Mouse (Mus musculus): ENCODE results near the gene Edn3. TPM values are rescaled to one million over a fixed set of nuclear protein-coding genes. Genes with fewer than 3 reads are reported as not detected.

Edn3 gene
- polyA plus RNA-seq (2014; fragmentation: Nextera tagmentation; extraction: Ambion mirVana): 2.8 and 5.7 TPM in 2 replicates

- H3K9me3 ChIP-seq (ENCODE audit: control insufficient read depth, low read length): no peaks in the 10 kb centered on the region
- H3K4me1 ChIP-seq (replicated peaks; ENCODE audit: control insufficient read depth, insufficient read depth, low read length): peaks cover 2% of the 10 kb centered on the region; the same call in 1 of the 2 replicates
- peak within 1 kb of the TSS; percentile 85 for H3K4me2 ChIP-seq (ENCODE audit: low read depth, low read length, severe bottlenecking)
- peaks cover 2% of the 10 kb centered on the region; the same call in 1 of the 2 replicates for H3K27me3 ChIP-seq (ENCODE audit: control insufficient read depth, insufficient read depth, low read length)
- H3K9ac ChIP-seq (ENCODE audit: low read length): peak within 1 kb of the TSS; percentile 63
- no peak within 1 kb of the TSS for H3K27ac ChIP-seq (ENCODE audit: low read depth, low read length)
- no peaks in the 10 kb centered on the region for H3K36me3 ChIP-seq (ENCODE audit: control insufficient read depth, insufficient read depth, low read length)
- H3K4me3 ChIP-seq (ENCODE audit: low read depth, low read length): peak within 1 kb of the TSS; percentile 37
- peak; percentile 69 for ATAC-seq (replicated peaks; ENCODE audit: low FRiP score)
- peak; percentile 70 for DNase-seq (ENCODE audit: low spot score)
- 2% methylated on average over 48 of the region's 48 CpGs for WGBS
Measured at GRCm38 (mm10) chr2:174760479-174761121, at the start of gene Edn3. TSS of gene Edn3 (plus strand) at chr2:174760619.

GRCm38 (mm10) chr2:174712043-174712442 lies 48.4 kb upstream of the Edn3 start:
- 98% methylated on average over 1 of the region's 1 CpGs for WGBS
- H3K9me3 ChIP-seq (ENCODE audit: control insufficient read depth, low read length): no peaks in the 10 kb centered on the region
- H3K9ac ChIP-seq (ENCODE audit: low read length): no peak overlapping the region
- DNase-seq (ENCODE audit: low spot score) (no peak), ATAC-seq (replicated peaks; ENCODE audit: low FRiP score) (no peak)
- no peak overlapping the region for H3K27ac ChIP-seq (ENCODE audit: low read depth, low read length)
- H3K4me1 ChIP-seq (replicated peaks; ENCODE audit: control insufficient read depth, insufficient read depth, low read length): no peaks in the 10 kb centered on the region
- no peaks in the 10 kb centered on the region for H3K36me3 ChIP-seq (ENCODE audit: control insufficient read depth, insufficient read depth, low read length)
- H3K4me3 ChIP-seq (ENCODE audit: low read depth, low read length): no peak overlapping the region
- no peaks in the 10 kb centered on the region for H3K27me3 ChIP-seq (ENCODE audit: control insufficient read depth, insufficient read depth, low read length)
- no peak overlapping the region for H3K4me2 ChIP-seq (ENCODE audit: low read depth, low read length, severe bottlenecking)

GRCm38 (mm10) chr2:174715938-174716337 lies 44.5 kb upstream of the Edn3 start:
- no peaks in the 10 kb centered on the region for H3K9me3 ChIP-seq (ENCODE audit: control insufficient read depth, low read length)
- H3K4me3 ChIP-seq (ENCODE audit: low read depth, low read length): no peak overlapping the region
- no peaks in the 10 kb centered on the region for H3K27me3 ChIP-seq (ENCODE audit: control insufficient read depth, insufficient read depth, low read length)
- H3K4me2 ChIP-seq (ENCODE audit: low read depth, low read length, severe bottlenecking): no peak overlapping the region
- H3K4me1 ChIP-seq (replicated peaks; ENCODE audit: control insufficient read depth, insufficient read depth, low read length): no peaks in the 10 kb centered on the region
- no peak overlapping the region for H3K27ac ChIP-seq (ENCODE audit: low read depth, low read length)
- no peaks in the 10 kb centered on the region for H3K36me3 ChIP-seq (ENCODE audit: control insufficient read depth, insufficient read depth, low read length)
- DNase-seq (ENCODE audit: low spot score) (no peak), ATAC-seq (replicated peaks; ENCODE audit: low FRiP score) (no peak)
- no peak overlapping the region for H3K9ac ChIP-seq (ENCODE audit: low read length)

GRCm38 (mm10) chr2:174717857-174718256 lies 42.6 kb upstream of the Edn3 start:
- 86% methylated on average over 4 of the region's 4 CpGs for WGBS
- ATAC-seq (replicated peaks; ENCODE audit: low FRiP score): no peak
- H3K27ac ChIP-seq (ENCODE audit: low read depth, low read length): no peak overlapping the region

GRCm38 (mm10) chr2:174727114-174727823 lies 33.1 kb upstream of the Edn3 start:
- H3K27ac ChIP-seq (ENCODE audit: low read depth, low read length): no peak overlapping the region
- no peaks in the 10 kb centered on the region for H3K27me3 ChIP-seq (ENCODE audit: control insufficient read depth, insufficient read depth, low read length)
- no peak overlapping the region for H3K4me3 ChIP-seq (ENCODE audit: low read depth, low read length)
- no peak for DNase-seq (ENCODE audit: low spot score)
- 0 out of 2 replicates have a peak, but pooled peaks cover 3% of the 10 kb centered on the region for H3K4me1 ChIP-seq (replicated peaks; ENCODE audit: control insufficient read depth, insufficient read depth, low read length)
- H3K9me3 ChIP-seq (ENCODE audit: control insufficient read depth, low read length): no peaks in the 10 kb centered on the region
- H3K36me3 ChIP-seq (ENCODE audit: control insufficient read depth, insufficient read depth, low read length): no peaks in the 10 kb centered on the region
- no peak for ATAC-seq (replicated peaks; ENCODE audit: low FRiP score)
- WGBS: 55% methylated on average over 10 of the region's 10 CpGs
- no peak overlapping the region for H3K9ac ChIP-seq (ENCODE audit: low read length)
- no peak overlapping the region for H3K4me2 ChIP-seq (ENCODE audit: low read depth, low read length, severe bottlenecking)

More at GRCm38 (mm10) chr2:174717857-174718256, 42.6 kb upstream of the Edn3 start:
- Histone ChIP-seq H3K4me3 (ENCODE audit: low read depth, low read length) (no peak overlapping the region), H3K9me3 (ENCODE audit: control insufficient read depth, low read length) (no peaks in the 10 kb centered on the region), H3K9ac (ENCODE audit: low read length) (no peak overlapping the region), H3K4me2 (ENCODE audit: low read depth, low read length, severe bottlenecking) (no peak overlapping the region), H3K36me3 (ENCODE audit: control insufficient read depth, insufficient read depth, low read length) (no peaks in the 10 kb centered on the region), H3K4me1 (replicated peaks; ENCODE audit: control insufficient read depth, insufficient read depth, low read length) (no peaks in the 10 kb centered on the region), H3K27me3 (ENCODE audit: control insufficient read depth, insufficient read depth, low read length) (no peaks in the 10 kb centered on the region)
- no peak for DNase-seq (ENCODE audit: low spot score)

GRCm38 (mm10) chr2:174731939-174732338 lies 28.5 kb upstream of the Edn3 start:
- no peak for ATAC-seq (replicated peaks; ENCODE audit: low FRiP score)
- 86% methylated on average over 5 of the region's 5 CpGs for WGBS
- no peak overlapping the region for H3K27ac ChIP-seq (ENCODE audit: low read depth, low read length)

GRCm38 (mm10) chr2:174735270-174735669 lies 25.1 kb upstream of the Edn3 start:
- H3K27ac ChIP-seq (ENCODE audit: low read depth, low read length): no peak overlapping the region
- no peaks in the 10 kb centered on the region for H3K4me1 ChIP-seq (replicated peaks; ENCODE audit: control insufficient read depth, insufficient read depth, low read length)
- no peaks in the 10 kb centered on the region for H3K9me3 ChIP-seq (ENCODE audit: control insufficient read depth, low read length)
- no peak overlapping the region for H3K4me2 ChIP-seq (ENCODE audit: low read depth, low read length, severe bottlenecking)
- H3K27me3 ChIP-seq (ENCODE audit: control insufficient read depth, insufficient read depth, low read length): no peaks in the 10 kb centered on the region
- no peak overlapping the region for H3K9ac ChIP-seq (ENCODE audit: low read length)
- no peak overlapping the region for H3K4me3 ChIP-seq (ENCODE audit: low read depth, low read length)
- no peaks in the 10 kb centered on the region for H3K36me3 ChIP-seq (ENCODE audit: control insufficient read depth, insufficient read depth, low read length)
- ATAC-seq (replicated peaks; ENCODE audit: low FRiP score): no peak
- 96% methylated on average over 1 of the region's 1 CpGs for WGBS
- no peak for DNase-seq (ENCODE audit: low spot score)

More at GRCm38 (mm10) chr2:174731939-174732338, 28.5 kb upstream of the Edn3 start:
- no peaks in the 10 kb centered on the region for H3K36me3 ChIP-seq (ENCODE audit: control insufficient read depth, insufficient read depth, low read length)
- H3K9me3 ChIP-seq (ENCODE audit: control insufficient read depth, low read length): no peaks in the 10 kb centered on the region
- no peak for DNase-seq (ENCODE audit: low spot score)
- no peaks in the 10 kb centered on the region for H3K4me1 ChIP-seq (replicated peaks; ENCODE audit: control insufficient read depth, insufficient read depth, low read length)
- no peak overlapping the region for H3K9ac ChIP-seq (ENCODE audit: low read length)
- H3K4me3 ChIP-seq (ENCODE audit: low read depth, low read length): no peak overlapping the region
- H3K4me2 ChIP-seq (ENCODE audit: low read depth, low read length, severe bottlenecking): no peak overlapping the region
- no peaks in the 10 kb centered on the region for H3K27me3 ChIP-seq (ENCODE audit: control insufficient read depth, insufficient read depth, low read length)

- DNase-seq (ENCODE audit: low spot score) (no peak), ATAC-seq (replicated peaks; ENCODE audit: low FRiP score) (no peak)
- no peak overlapping the region for H3K27ac ChIP-seq (ENCODE audit: low read depth, low read length)
- no peak overlapping the region for H3K9ac ChIP-seq (ENCODE audit: low read length)
- H3K9me3 ChIP-seq (ENCODE audit: control insufficient read depth, low read length): no peaks in the 10 kb centered on the region
- 82% methylated on average over 1 of the region's 1 CpGs for WGBS
- no peak overlapping the region for H3K4me2 ChIP-seq (ENCODE audit: low read depth, low read length, severe bottlenecking)
- no peaks in the 10 kb centered on the region for H3K36me3 ChIP-seq (ENCODE audit: control insufficient read depth, insufficient read depth, low read length)
- no peak overlapping the region for H3K4me3 ChIP-seq (ENCODE audit: low read depth, low read length)
- no peaks in the 10 kb centered on the region for H3K27me3 ChIP-seq (ENCODE audit: control insufficient read depth, insufficient read depth, low read length)
- no peaks in the 10 kb centered on the region for H3K4me1 ChIP-seq (replicated peaks; ENCODE audit: control insufficient read depth, insufficient read depth, low read length)
Measured at GRCm38 (mm10) chr2:174747182-174747581, 13.2 kb upstream of the Edn3 start.
